Mouse (Mus musculus) intestine, embryonic 15.5 days (tissue): ENCODE data around the gene Acot6. TPM values are rescaled to one million over a fixed set of nuclear protein-coding genes. Genes with fewer than 3 reads are reported as not detected.
"Not testable (repeated sequence)": the region's sequence is repeated elsewhere in the genome, so short reads cannot be mapped to it uniquely, and the experiment has no call there.

ENCODE experiments used
- ATAC-seq: fragments of 200-750 bp; cut with Nextera tagmentation; 2 replicates; pipeline ENCODE4 v1.8.0; 2017; ENCODE audit warnings: moderate TSS enrichment, moderate library complexity
- H3K27ac ChIP-seq: fragments of 300-500 bp; sonication (generic); 2 replicates; pipeline ENCODE4 v1.5.1; 2015; ENCODE audit warnings: mild to moderate bottlenecking, inconsistent platforms
- H3K27me3 ChIP-seq: fragments of 300-500 bp; sonication (generic); replicated peaks from 2 replicates; pipeline ENCODE4 v1.6.1; 2015; ENCODE audit warnings: inconsistent platforms
- H3K36me3 ChIP-seq: fragments of 300-500 bp; sonication (generic); 2 replicates; pipeline ENCODE4 v1.6.1; 2015; ENCODE audit warnings: inconsistent platforms
- H3K4me1 ChIP-seq: fragments of 300-500 bp; sonication (generic); replicated peaks from 2 replicates; pipeline ENCODE4 v1.6.1; 2015; ENCODE audit warnings: inconsistent platforms
- H3K4me2 ChIP-seq: fragments of 300-500 bp; sonication (generic); replicated peaks from 2 replicates; pipeline ENCODE4 v1.6.1; 2015; ENCODE audit warnings: mild to moderate bottlenecking, inconsistent platforms
- H3K4me3 ChIP-seq: fragments of 300-500 bp; sonication (generic); replicated peaks from 2 replicates; pipeline ENCODE4 v1.5.1; 2015; ENCODE audit warnings: inconsistent platforms
- H3K9ac ChIP-seq: fragments of 300-500 bp; sonication (generic); 2 replicates; pipeline ENCODE4 v1.6.1; 2015; ENCODE audit warnings: inconsistent platforms
- H3K9me3 ChIP-seq: fragments of 300-500 bp; sonication (generic); 2 replicates; pipeline ENCODE4 v1.6.1; 2016; ENCODE audit warnings: inconsistent platforms
- WGBS: fragments of 180-500 bp; shearing (Covaris S2); methylation state at CpG from one replicate; pipeline ENCODE4 v1.1.7; 2015; 5-methylcytosine and 5-hydroxymethylcytosine counted together
- polyA plus RNA-seq: library from polyadenylated mRNA; unstranded; fragments of >200 nt; fragmentation: Nextera tagmentation; extraction: Ambion mirVana; gene quantifications from 2 replicates; pipeline ENCODE4 v1.2.1, GENCODE M21; 2015

Acot6 gene
- polyA plus RNA-seq, 1 experiment from 2014 or later: 2.1 TPM

- no peak for ATAC-seq
- Histone ChIP-seq H3K27ac (no peak overlapping the region), H3K27me3 (peaks cover 13% of the 10 kb centered on the region), H3K4me1 (no peaks in the 10 kb centered on the region), H3K4me3 (no peak overlapping the region), H3K4me2 (no peak overlapping the region), H3K9me3 (no peaks in the 10 kb centered on the region), H3K9ac (no peak overlapping the region), H3K36me3 (no peaks in the 10 kb centered on the region)
- 75% methylated on average over 8 of the region's 8 CpGs for WGBS
Observed at GRCm38 (mm10) chr12:84068296-84068695, 32.2 kb upstream of the Acot6 start.

- Histone ChIP-seq H3K9me3 (no peaks in the 10 kb centered on the region), H3K36me3 (no peaks in the 10 kb centered on the region), H3K4me1 (no peaks in the 10 kb centered on the region), H3K4me2 (peak within 1 kb of the TSS; percentile 79), H3K27me3 (peaks cover 13% of the 10 kb centered on the region), H3K4me3 (peak within 1 kb of the TSS; percentile 41), H3K9ac (no peak within 1 kb of the TSS), H3K27ac (no peak within 1 kb of the TSS)
- ATAC-seq: 0 out of 2 replicates have a peak, but pooled peaks have one; percentile 43
- 47% methylated on average over 9 of the region's 9 CpGs for WGBS
Observed at GRCm38 (mm10) chr12:84068986-84069385, 31.5 kb upstream of the Acot6 start, which contains the start of gene Acot5. TSS of gene Acot5 (plus strand) at chr12:84069325.

- H3K9ac ChIP-seq, H3K9me3 ChIP-seq, H3K36me3 ChIP-seq, H3K27ac ChIP-seq, H3K4me1 ChIP-seq: not testable (repeated sequence)
- WGBS: under 1% methylated on average over 44 of the region's 52 CpGs
- Histone ChIP-seq H3K27me3 (peaks cover 13% of the 10 kb centered on the region), H3K4me2 (peak overlapping the region; percentile 79), H3K4me3 (peak overlapping the region; percentile 41)
- 0 out of 2 replicates have a peak, but pooled peaks have one; percentile 23 for ATAC-seq
Observed at GRCm38 (mm10) chr12:84069582-84069981, 30.9 kb upstream of the Acot6 start.

GRCm38 (mm10) chr12:84071696-84072095 lies 28.8 kb upstream of the Acot6 start:
- no peak for ATAC-seq

GRCm38 (mm10) chr12:84077371-84077990 lies 23.0 kb upstream of the Acot6 start:
- H3K9me3 ChIP-seq: no peaks in the 10 kb centered on the region
- no peaks in the 10 kb centered on the region for H3K4me1 ChIP-seq
- 77% methylated on average over 4 of the region's 4 CpGs for WGBS
- H3K27me3 ChIP-seq: no peaks in the 10 kb centered on the region
- H3K4me3 ChIP-seq: no peak overlapping the region
- no peak overlapping the region for H3K4me2 ChIP-seq
- no peak overlapping the region for H3K9ac ChIP-seq
- no peak overlapping the region for H3K27ac ChIP-seq
- ATAC-seq: no peak
- H3K36me3 ChIP-seq: no peaks in the 10 kb centered on the region

More at GRCm38 (mm10) chr12:84071696-84072095, 28.8 kb upstream of the Acot6 start:
- no peak overlapping the region for H3K27ac ChIP-seq
- H3K36me3 ChIP-seq: no peaks in the 10 kb centered on the region
- no peak overlapping the region for H3K9ac ChIP-seq
- H3K4me2 ChIP-seq: no peak overlapping the region
- H3K4me3 ChIP-seq: no peak overlapping the region
- peaks cover 13% of the 10 kb centered on the region for H3K27me3 ChIP-seq
- H3K9me3 ChIP-seq: no peaks in the 10 kb centered on the region
- WGBS: 90% methylated on average over 2 of the region's 2 CpGs
- no peaks in the 10 kb centered on the region for H3K4me1 ChIP-seq

- Histone ChIP-seq H3K4me1 (no peaks in the 10 kb centered on the region), H3K4me2 (no peak overlapping the region), H3K9ac (no peak overlapping the region), H3K9me3 (no peaks in the 10 kb centered on the region), H3K27me3 (no peaks in the 10 kb centered on the region), H3K36me3 (no peaks in the 10 kb centered on the region), H3K4me3 (no peak overlapping the region), H3K27ac (peak overlapping the region; percentile 29)
- ATAC-seq: no peak
- 68% methylated on average over 2 of the region's 2 CpGs for WGBS
Observed at GRCm38 (mm10) chr12:84083842-84084241, 16.6 kb upstream of the Acot6 start.

GRCm38 (mm10) chr12:84084581-84084980 lies 15.9 kb upstream of the Acot6 start:
- no peak overlapping the region for H3K4me2 ChIP-seq
- 0 out of 2 replicates have a peak, but pooled peaks cover 3% of the 10 kb centered on the region for H3K9me3 ChIP-seq
- no peak overlapping the region for H3K9ac ChIP-seq
- peak overlapping the region; percentile 29; the same call in 1 of the 2 replicates for H3K27ac ChIP-seq
- H3K36me3 ChIP-seq: no peaks in the 10 kb centered on the region
- no peaks in the 10 kb centered on the region for H3K4me1 ChIP-seq
- ATAC-seq: peak; percentile 88
- WGBS: 64% methylated on average over 4 of the region's 4 CpGs
- no peaks in the 10 kb centered on the region for H3K27me3 ChIP-seq
- H3K4me3 ChIP-seq: no peak overlapping the region

GRCm38 (mm10) chr12:84094666-84095065 lies 5.8 kb upstream of the Acot6 start:
- not testable (repeated sequence) for H3K4me3 ChIP-seq, H3K4me1 ChIP-seq, H3K4me2 ChIP-seq, H3K9ac ChIP-seq, H3K27me3 ChIP-seq, H3K9me3 ChIP-seq, H3K27ac ChIP-seq, H3K36me3 ChIP-seq, ATAC-seq
- 91% methylated on average over 5 of the region's 5 CpGs for WGBS

GRCm38 (mm10) chr12:84099605-84100004 lies 849 bp upstream of the Acot6 start:
- Histone ChIP-seq H3K27ac (no peak overlapping the region), H3K4me3 (no peak overlapping the region), H3K9me3 (no peaks in the 10 kb centered on the region), H3K9ac (no peak overlapping the region), H3K27me3 (no peaks in the 10 kb centered on the region), H3K4me2 (no peak overlapping the region), H3K4me1 (no peaks in the 10 kb centered on the region), H3K36me3 (no peaks in the 10 kb centered on the region)
- 86% methylated on average over 2 of the region's 2 CpGs for WGBS
- ATAC-seq: peak; percentile 71; the same call in 1 of the 2 replicates

GRCm38 (mm10) chr12:84100071-84100470 lies 383 bp upstream of the Acot6 start:
- no peaks in the 10 kb centered on the region for H3K9me3 ChIP-seq
- H3K9ac ChIP-seq: no peak overlapping the region
- no peak overlapping the region; the same call in 1 of the 2 replicates for H3K4me3 ChIP-seq
- no peaks in the 10 kb centered on the region for H3K27me3 ChIP-seq
- WGBS: 62% methylated on average over 1 of the region's 1 CpGs
- H3K4me1 ChIP-seq: no peaks in the 10 kb centered on the region
- H3K36me3 ChIP-seq: no peaks in the 10 kb centered on the region
- peak overlapping the region; percentile 88 for H3K4me2 ChIP-seq
- H3K27ac ChIP-seq: no peak overlapping the region
- ATAC-seq: no peak

- Histone ChIP-seq H3K36me3 (no peaks in the 10 kb centered on the region), H3K4me1 (no peaks in the 10 kb centered on the region), H3K27me3 (no peaks in the 10 kb centered on the region), H3K4me2 (peak overlapping the region; percentile 88), H3K27ac (no peak overlapping the region), H3K9ac (no peak overlapping the region), H3K4me3 (peak overlapping the region; percentile 59), H3K9me3 (no peaks in the 10 kb centered on the region)
- no peak for ATAC-seq
- WGBS: 55% methylated on average over 2 of the region's 2 CpGs
Observed at GRCm38 (mm10) chr12:84101493-84101845, 1.0 kb downstream of the Acot6 start.

- 69% methylated on average over 3 of the region's 3 CpGs for WGBS
- H3K4me1 ChIP-seq: no peaks in the 10 kb centered on the region
- no peak overlapping the region for H3K4me3 ChIP-seq
- ATAC-seq: no peak
- no peaks in the 10 kb centered on the region for H3K36me3 ChIP-seq
- H3K4me2 ChIP-seq: no peak overlapping the region
- no peak overlapping the region for H3K27ac ChIP-seq
- H3K9ac ChIP-seq: no peak overlapping the region
- H3K27me3 ChIP-seq: no peaks in the 10 kb centered on the region
- no peaks in the 10 kb centered on the region for H3K9me3 ChIP-seq
Observed at GRCm38 (mm10) chr12:84107012-84107411, 6.6 kb downstream of the Acot6 start.

GRCm38 (mm10) chr12:84107692-84108091 lies 7.2 kb downstream of the Acot6 start:
- 67% methylated on average over 1 of the region's 1 CpGs for WGBS
- no peak overlapping the region for H3K27ac ChIP-seq

More at GRCm38 (mm10) chr12:84107692-84108091, 7.2 kb downstream of the Acot6 start:
- Histone ChIP-seq H3K4me3 (no peak overlapping the region), H3K4me1 (no peaks in the 10 kb centered on the region), H3K9ac (no peak overlapping the region), H3K27me3 (no peaks in the 10 kb centered on the region), H3K9me3 (no peaks in the 10 kb centered on the region), H3K4me2 (no peak overlapping the region), H3K36me3 (no peaks in the 10 kb centered on the region)
- ATAC-seq: no peak
